Mouse (Mus musculus) urinary bladder, postnatal 14 days (tissue): ENCODE results near the gene Fam184b.

Experiments used
- DNase-seq: peaks from one replicate; pipeline ENCODE4 v3.0.0; 2021; ENCODE audit warnings: low spot score

Gene Fam184b

DNA sequence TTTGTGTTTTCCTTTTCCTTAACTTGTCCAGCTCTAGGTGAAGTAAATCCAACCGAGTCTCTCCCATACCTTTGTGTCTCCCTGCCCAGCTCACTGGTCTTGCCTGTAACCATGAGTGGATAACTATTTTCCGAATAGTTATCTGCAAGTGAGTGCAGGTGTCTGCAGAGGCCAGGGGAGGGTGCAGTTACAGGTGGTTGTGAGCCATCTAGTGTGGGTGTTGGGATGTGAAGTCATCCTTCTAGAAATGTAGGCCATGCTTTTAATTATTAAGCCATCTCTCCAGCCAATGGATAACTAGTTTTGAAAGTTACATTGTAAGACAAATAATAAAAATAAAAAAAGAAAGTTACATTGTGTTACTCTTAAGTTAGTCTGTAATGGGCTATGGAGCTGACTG, 125.9 kb downstream of the Fam184b start:
- no peak for DNase-seq

- no peak for DNase-seq
These were observed 126.5 kb downstream of the Fam184b start for GRCm38 (mm10) chr5:45512908-45513307.

DNA sequence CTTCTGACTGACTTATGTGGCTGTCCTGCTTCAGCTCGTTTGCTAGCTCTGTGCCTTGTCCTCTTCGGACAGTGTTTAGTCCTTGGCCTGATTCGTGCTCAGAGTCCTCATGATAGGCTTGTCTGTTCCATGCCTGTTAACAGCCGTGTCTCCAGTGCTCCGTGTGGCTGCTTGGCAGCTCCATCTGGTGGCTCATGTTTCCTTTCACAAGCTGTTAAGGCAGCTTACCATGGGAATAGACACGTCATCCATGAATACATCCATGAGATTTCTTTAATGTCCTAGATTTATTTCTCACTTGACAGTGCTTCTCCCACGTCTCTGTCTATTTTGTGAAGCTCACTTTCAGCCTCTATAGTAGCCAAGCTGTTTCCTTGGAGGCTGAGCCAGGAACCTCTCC, 129.3 kb downstream of the Fam184b start:
- DNase-seq = no peak

DNA sequence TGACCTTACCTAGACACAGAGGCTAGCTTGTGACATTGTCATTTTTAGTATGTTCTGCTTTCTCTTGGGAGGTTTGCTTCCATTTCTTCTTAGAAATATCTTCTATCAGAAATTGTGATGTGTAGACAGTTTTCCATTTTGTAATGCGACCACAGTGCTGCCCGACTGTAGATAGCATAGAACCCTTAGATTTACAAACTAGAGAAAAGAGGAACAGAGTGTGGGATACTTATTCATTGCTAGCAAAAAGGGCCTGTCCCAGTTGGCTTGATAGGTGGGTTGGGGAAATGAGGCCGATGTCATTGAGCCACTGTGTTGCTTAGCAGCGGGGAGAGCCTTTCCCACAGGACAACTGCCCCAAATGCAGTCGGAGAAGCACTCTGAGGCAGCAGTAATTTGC, 141.8 kb downstream of the Fam184b start:
- DNase-seq = no peak

- no peak for DNase-seq
These were observed 142.4 kb downstream of the Fam184b start for GRCm38 (mm10) chr5:45496930-45497550.

GRCm38 (mm10) chr5:45496479-45496878, 142.9 kb downstream of the Fam184b start:
- no peak for DNase-seq

GRCm38 (mm10) chr5:45496042-45496441, 143.4 kb downstream of the Fam184b start:
- no peak for DNase-seq

- no peak for DNase-seq
These were observed 143.9 kb downstream of the Fam184b start for GRCm38 (mm10) chr5:45495429-45495975.

- no peak for DNase-seq
These were observed 145.2 kb downstream of the Fam184b start for GRCm38 (mm10) chr5:45494093-45494755.

DNA sequence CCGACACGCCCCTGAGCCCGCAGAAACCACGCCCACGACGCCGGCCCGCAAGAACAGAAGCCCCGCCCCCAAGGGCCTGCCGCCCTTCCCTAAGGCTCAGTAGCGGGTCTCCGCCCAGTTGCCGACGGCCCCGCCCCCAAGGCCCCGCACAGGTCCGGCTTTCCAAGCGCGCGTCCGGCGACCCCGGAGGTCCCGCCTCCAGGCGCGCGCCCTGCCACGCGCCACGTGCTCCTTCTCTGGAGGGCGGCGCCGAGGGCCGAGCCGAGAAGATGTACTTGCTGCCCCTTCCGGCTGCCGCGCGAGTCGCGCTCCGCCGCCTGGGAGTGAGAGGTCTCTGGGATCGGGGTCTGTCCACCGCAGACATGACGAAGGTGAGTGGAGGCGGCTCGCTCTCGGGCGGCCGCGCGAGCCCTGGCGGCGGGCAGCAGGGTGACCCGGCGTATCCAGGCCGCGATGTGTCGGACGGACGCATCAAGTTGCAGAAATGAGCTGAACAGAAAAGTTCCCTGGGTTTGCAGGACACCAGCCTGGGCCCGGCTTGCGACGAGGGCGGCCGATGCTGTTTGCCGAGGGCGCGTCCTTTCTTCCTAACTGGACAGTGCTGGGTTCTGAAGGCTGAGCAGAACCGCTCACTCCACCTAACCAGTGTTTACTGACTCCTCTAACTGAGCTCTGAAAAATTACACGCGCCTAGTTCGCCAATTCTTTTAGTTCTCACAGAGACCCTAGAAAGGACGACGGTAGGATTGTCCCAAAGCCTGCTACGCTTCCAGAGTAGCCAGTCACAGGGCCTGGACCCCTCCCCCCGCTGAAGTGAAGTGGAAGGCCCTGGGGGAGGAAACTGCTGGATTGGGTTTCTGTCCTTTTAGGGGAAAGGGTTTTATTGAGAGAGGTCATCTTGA, 146.0 kb downstream of the Fam184b start, which contains the start of gene Lap3:
Gene Lap3 (plus strand): TSS at position 184 of the 902 bp plus-strand sequence.
- DNase-seq = peak; percentile 100

- no peak for DNase-seq
These were observed 147.6 kb downstream of the Fam184b start for GRCm38 (mm10) chr5:45491776-45492175.

DNA sequence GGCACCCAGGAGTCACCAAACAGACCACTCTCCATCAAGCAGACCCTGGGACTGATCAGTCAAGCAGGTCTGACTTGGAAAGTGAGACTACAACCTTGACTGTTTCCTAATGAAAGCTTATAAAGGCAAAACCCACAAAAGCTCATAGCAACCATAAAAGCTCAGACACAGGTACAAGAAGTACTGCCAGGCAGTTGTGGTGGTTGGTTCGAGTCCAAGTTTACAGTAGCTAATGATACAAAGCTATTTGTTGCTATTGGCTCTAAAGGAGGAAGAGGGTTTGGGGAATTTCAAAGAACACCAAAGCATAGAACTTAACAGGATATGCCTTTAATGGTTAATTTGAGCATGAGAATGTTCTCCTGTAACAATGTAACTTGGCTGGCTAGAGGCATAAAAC, 155.8 kb downstream of the Fam184b start:
- no peak for DNase-seq

GRCm38 (mm10) chr5:45482607-45483006, 156.8 kb downstream of the Fam184b start:
- no peak for DNase-seq

GRCm38 (mm10) chr5:45481125-45481524, 158.3 kb downstream of the Fam184b start:
- DNase-seq = no peak

DNA sequence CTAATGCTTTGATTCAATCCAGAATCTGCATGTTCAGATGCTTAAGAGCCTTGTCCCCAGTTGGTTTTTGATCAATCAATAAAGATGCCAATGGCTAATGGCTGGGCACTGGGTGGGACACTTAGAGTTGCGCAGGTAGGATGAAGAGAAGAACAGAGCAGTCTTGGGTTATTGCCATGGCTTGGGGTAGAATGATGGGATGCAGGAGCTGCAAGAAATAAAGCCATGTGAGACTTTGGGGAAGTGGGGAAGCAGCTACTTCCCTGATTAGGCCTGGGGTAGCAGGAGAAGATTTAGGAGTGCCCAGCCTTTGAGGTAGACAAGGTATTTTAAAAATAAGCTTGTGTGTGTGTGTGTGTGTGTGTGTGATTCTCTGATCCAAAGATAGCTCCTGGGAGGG, 159.3 kb downstream of the Fam184b start:
- DNase-seq = no peak
